Mouse (Mus musculus) lung, adult 2 months (tissue): ENCODE measurements around the gene Gadd45g.

Experiments used
- CTCF ChIP-seq: fragments of 200-500 bp; IDR thresholded peaks from 2 replicates; pipeline ENCODE4 v1.5.1; 2011; ENCODE audit warnings: mild to moderate bottlenecking, low read length, control low read depth; ENCODE audit not compliant: insufficient read depth
- POLR2A ChIP-seq: fragments of 200-500 bp; IDR thresholded peaks from 2 replicates; pipeline ENCODE4 v1.6.1; 2011; ENCODE audit warnings: low read depth, mild to moderate bottlenecking, control low read depth, low read length, borderline replicate concordance; ENCODE audit errors: extremely low read depth

DNA sequence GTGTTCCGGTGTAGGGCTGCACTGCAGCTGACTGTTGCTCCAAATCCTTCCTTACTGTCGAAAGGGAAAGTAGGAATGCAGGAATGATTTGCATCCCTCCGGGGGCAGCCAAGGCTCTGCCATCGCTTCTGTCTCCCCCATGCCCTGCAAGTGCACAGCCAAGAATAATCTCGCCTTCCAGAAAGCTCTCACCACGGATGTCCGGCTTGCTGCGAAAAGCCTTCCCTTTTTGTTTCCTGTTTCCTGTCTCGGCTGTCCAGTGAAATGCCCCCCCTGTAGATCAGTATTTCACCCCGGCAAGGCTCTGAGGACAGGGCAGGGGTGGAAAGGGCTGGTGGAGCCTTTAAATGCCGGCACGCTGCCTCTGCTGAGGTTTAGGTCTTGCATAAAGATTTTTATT is 3.7 kb upstream of the Gadd45g start:
- no peak for TF ChIP-seq CTCF
- no peak for TF ChIP-seq POLR2A
